Mouse (Mus musculus): Measurements from ENCODE around the gene Ogfod1.

The Ogfod1 gene

DNA sequence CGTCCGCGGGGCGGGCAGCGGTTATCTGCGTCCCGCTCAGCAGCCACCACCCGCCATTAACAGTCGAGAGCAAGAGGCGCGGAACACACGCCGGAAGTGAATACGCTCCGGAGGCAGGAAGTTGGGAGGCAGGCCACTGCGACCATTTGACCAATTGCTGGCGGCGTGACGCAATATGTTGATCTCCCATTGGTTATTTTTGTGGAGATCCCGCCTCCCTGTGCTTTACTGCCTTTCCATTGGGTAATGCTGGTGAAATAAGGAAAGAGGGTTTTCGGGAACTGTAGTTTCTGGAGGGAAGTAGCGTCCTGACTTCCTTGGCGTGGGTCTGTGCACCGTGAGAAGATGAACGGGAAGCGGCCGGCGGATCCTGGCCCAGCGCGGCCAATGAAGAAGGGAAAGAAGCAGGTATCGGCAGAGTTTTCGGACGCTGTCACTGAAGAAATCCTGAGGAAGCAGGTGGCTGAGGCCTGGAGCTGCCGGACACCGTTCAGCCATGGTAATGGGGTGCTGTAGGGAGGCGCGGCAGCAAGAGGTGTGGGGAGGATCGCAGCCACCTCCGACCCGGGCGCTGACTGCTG lies at the start of gene Ogfod1, which contains the start of gene Nudt21:
Ogfod1 (plus strand) TSS at position 255 of the 581 bp plus-strand sequence.
Nudt21 (minus strand) TSS at position 88 of the 581 bp plus-strand sequence.
- DNase-seq: peak; percentile 92

DNA sequence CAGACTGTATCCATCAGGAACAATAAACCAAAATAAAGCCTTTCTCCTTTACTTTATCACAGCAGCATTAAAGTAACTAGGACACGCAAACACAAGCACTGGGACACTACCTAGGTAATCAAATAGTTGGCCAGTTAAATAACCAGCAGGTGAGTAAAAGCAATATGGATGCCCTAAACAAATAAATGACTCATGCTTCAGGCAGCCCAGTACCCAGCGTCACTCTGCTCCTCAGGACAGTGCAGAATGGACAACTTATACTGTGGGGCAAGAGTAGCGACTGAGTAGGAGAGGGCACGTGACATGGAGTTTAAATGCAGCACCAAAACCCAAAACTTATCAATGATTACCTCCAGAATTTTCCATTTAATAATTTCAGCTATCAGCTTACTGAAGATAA lies 47.3 kb upstream of the Ogfod1 start:
- DNase-seq: no peak

DNA sequence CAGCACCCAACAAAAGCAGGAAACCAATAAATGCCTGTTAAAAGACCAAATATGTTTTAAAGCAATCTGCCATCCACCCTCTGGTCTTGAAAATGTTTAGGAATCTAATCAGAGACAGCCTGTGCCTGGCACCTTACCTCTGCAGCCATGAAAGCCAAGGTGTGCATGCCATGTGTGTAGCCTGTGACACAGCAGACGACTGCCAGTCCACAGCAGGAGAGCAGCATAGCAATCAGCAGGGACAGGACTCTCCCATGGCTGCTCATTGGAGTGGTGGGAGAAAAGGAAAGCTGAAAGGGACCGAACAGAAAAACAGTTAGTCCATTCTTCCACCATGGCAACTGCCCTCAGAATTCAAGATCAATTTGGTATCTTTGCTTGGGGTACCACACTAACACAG lies 38.0 kb upstream of the Ogfod1 start:
- no peak for DNase-seq

DNA sequence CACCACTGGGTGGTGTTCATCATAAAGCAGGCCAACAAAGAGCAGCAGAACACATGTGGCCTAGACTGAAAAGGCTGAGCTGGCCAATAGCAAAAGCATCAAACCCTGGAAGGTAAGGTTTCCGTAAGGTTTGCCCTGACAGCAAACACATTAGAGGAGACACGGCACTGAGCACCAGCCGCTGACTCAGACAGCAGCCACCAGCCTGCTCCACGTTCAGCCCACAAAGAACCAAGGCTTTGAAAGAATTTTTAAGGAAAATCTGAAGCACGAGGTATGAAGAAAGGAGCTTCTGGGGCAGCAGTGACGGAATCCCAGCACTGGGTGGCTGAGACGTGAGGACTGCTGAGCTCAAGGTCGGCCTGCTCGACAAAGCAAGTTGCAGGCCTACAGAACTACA lies 32.9 kb upstream of the Ogfod1 start:
- DNase-seq: no peak

DNA sequence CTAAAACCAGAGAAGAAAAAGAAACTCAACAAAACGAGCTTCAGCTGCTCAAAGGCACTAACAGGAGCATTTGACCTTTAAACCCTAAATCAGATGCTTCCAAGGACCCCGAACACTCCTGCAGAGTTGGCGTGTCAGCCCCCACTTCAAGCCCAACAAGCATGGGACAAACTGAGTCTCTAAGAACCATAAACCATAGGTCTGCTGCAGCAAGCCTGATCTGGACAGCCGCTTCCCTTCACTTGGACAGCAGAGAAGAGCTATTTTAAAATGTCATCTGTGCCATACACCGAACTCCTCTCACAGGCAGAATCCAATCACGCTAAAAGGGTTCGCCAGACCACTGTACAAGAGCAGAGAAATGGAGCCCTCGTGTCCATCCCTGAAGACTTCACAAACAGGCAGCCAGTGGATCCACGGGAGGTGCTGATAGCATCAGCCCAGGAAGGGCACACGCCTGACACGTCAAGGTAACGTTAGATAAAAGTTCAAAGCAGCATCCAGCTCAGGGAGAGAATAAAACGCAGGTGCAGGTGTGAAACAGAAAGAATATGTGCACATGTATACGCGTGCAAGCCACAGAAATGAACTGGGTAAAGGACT lies 27.7 kb upstream of the Ogfod1 start:
- DNase-seq: no peak

DNA sequence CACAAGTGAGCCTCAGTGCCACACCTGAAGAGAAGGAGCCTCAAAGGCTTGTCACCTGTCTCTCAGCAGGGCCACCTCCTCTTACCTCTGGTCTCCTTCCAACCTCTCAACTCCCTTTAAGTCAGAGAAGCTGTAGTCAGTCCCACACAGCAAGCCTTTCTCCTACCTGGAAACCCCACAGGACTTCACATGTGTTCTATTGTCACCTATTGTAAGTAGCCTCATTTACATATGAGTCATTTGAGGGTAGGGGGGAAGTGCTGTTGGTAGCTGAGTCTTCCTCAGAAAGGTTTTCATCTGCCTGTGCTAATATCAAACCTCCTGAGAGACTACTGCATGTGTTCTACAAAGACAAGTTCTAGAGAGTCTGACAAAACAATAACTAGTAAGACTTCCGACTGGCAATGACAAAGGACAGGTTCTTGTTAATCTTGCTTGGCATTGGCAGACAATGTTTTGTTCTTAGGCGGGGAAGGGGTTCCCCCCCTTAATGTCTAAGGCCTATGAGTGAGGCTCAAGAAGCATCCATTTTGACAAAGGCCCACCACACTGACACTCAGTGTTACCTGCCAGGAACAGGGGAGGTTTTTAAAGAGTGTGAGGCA lies 26.8 kb upstream of the Ogfod1 start:
- no peak for DNase-seq

DNA sequence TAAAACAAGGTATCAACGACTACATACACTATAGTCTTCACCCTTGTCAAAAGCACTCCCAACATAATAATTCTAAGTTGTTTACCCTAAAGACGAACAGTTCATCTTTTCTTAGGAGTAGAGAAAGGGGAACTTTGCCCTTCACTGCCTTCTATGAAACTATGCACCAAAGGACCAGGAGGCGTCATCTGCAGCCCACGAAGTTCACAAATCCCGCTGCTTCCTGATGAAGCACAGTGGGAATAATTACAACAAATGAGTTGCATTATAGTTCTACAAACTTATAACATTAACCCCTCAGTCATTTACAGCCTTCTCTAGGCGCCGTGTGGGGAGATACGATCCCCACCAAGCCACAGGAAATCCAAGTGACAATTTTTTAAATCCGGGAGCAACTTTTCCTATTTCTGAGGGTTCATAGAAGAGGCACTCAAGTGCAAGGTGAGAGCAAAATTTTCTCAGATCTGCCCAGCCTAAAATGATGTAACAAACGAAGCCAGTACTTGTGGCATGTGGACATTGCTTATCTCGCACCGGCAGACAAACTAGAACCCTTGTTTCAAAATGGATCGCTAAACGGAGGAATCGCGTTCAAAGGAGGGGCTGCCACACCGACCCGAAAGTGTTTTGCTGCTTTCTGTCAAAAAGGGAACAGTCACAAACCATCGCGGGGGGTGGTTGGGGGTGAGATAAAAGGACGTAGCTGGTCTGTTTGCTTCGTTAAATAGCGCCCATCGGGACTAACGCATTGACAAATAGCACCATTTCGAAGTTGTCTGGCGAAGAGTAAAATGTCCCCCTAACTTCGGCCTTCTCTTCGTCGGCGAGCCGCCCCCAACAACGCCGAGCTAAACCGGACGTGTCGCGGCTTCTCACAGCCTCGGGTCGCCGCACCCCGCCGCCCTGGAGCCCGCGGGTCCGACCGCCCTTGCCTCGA lies 25.7 kb upstream of the Ogfod1 start:
- DNase-seq: no peak

DNA sequence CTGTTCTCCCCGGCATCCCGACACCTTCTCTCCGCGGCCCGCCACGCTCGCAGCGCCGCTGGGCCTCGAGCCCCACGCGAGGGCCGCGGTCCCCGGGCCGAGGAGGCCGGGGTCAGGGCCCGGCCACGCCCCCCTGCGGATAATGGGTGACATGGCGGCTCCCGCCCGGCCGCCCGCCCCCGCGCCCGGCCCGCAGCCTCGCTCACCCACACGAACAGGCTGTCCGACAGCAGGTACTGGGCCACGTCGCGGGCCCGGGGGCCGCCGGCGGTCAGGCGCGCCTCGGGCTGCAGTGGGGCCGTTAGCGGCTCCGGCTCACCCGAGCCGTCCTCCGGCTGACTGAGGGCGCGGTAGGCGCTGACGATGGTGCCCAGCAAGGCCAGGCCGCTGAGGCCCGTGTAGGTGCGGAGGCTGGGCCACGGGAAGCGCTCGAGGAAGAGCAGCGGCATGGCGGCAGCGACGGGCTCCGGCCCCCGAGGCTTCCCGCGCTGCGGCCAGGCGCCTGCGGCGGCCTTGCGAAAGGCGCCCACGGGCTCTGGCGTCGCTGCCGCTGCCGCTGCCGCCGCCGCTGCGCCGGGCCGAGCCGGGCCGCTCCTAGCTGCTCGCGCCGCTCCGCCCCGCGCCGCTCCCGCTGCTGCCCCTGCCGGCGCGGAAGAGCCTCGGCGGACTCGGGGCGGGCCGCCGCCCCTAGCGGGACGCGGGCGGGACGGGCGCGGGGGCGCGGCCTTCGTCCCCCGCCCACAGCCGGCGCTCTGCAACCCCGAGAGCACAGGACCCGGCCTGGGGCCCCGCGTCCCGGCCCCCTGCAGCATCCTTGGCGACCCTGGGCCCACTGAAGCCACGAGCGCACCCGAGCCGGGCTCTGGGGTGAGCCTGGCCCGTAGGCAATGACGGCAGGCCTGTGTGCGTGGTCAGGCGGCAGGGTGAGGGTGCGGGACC lies 24.7 kb upstream of the Ogfod1 start, which contains the start of gene Amfr:
Amfr (minus strand) TSS at position 830 of the 939 bp plus-strand sequence.
- peak; percentile 62 for DNase-seq

DNA sequence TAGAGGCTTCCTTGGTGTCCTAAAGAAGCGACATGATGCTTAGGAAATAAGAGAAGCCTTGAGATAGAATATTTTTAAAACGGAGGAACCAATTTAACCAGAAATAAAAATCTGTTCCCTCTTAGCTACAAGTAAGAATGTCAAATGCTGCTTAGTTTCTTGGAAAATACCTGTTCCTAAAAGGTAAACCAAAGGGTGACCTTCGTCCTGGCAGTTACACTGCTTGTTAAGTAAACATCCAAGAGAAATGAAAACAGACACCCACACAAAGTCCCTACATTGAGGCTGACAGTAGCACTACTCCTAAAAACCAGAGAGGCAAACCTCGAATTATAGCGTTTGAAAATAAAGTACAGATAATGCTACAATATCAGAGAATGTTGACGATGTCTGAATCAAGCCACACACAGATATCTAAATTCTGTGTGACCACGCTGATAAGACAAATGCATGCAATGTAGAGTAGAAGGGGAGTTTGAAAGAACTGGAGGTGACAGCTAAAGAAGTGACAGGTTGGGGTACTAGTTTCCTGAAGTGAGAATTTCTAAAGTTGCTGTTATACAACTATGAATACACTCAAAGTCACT lies 23.9 kb upstream of the Ogfod1 start:
- DNase-seq: no peak

DNA sequence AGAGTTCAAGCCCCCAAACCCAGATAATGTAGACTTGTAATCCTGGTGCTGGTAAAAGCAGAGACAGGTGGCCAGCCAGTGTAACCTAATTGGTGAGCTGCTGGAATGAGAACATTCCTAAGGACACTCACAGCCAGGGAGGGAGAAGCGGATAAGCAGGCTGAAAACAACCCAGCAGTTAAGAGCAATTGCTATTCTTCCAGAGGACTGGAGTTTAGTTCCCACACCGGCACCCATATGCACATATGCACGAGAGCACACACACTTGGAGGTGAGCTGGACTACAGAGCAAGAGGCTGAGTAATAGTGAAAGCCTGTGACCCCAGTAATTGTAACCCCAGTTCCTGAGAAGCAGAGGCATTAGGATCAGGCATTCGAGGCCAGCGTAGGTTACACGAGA lies 13.1 kb upstream of the Ogfod1 start:
- DNase-seq: no peak

DNA sequence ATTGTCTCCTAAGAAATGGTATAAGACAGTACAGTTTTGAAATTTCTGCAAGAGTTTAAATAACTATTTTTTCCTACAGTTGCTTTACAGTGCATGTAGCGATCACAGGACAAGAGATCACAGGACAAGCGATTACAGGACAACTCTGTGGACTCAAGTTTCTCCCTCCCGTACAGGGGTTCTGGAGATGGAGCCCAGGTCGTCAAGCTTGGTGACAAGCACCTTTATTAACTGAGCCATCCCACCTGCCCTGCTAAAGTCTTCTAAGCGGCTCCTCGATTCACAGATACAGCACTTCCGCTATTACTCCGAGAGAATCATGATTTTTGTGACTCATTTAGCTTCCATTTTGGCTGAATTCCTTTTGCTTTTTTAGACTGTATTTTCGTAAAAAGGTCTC lies 7.3 kb upstream of the Ogfod1 start:
- DNase-seq: no peak

DNA sequence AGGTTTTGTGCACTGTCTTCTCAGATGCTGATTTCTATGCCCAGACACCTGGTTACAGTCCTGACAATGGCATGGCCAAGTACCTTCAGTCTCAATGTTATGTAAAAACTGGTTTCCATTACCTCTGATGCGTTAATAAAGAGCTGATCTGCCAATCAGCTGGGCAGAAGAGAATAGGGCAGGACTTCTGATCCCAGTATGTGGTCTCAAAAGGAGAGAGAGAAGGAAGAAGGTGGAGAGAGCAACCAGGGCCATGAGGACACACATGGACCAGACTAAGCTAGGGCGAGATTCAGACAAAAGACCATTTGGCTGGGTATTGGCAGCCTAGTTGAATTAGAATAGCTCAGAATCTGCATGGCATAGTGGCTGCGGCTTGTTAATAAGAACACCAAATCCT lies 3.4 kb upstream of the Ogfod1 start:
- no peak for DNase-seq

DNA sequence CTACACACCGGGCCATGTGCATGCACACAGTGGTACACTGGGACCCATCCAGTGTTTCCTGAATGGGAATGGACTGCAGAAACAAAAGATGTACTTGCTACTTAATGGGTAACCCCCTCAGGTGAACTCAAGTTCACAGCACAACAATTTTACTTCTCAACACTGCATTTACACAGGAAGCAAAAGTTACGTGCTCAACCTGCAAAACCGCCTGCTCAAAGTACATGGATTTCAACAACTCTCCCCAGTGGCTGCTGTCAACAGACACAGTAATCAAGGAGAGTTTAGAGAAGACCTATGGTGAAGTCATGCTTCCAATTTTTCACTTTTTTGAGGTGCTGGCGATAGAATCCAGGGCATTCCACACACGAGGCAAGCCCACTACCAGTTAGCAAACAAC lies 1.8 kb upstream of the Ogfod1 start:
- no peak for DNase-seq

DNA sequence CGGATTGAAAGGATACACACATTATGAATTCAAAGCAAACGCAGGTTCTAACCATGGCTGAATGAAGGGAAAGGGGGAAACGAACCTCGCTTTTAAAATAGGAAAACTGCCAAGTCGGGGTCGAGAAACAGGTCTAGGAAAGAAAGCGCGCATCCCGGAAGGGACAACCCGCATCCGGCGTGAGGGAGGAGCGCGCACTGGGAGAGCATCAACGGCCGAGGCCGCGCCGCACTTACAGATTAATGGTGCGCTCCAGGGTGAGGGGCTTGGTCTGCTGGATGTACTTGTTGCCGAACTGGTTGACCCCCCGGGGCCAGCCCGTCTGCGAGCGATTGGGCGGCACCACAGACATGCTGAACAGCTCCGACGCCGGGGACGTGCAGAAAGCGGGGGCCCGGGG lies 457 bp upstream of the Ogfod1 start:
- peak; percentile 57 for DNase-seq

DNA sequence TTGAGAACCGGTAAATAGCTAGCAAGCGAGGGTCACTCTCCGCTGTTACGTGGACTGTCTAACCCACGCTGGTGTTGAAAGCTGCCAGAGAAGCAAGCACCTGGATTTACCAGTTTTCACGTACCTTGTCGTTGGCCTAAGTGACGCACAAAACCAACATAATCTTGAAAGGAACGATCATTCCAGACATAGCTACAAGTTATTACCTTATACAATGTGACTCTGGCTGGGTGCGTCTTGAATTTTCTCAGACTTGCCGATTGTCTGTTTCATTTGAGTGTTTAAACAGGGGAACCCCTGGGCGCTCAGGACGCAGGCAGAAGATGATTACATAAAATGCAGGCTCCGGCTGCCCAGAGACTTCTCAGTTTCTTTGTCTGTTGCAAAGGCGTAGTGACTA lies 808 bp downstream of the Ogfod1 start:
- DNase-seq: no peak

DNA sequence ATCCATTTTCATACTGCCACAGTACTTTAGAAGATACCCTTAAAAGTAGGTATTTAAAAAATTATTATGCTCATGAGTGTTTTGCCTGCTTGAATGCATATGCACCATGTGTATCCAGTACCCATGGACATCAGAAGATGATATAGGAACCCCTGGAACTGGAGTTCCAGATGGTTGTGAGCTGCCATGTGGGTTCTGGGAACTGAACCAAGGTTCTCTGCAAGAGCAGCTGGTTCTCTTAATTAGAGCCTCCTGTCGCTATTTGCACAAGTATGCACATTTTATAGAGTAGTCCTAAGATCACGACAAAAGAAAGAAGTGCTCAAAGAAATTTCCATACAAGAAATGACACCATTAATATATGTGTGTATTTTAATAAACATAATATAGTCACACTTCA lies 10.8 kb downstream of the Ogfod1 start:
- DNase-seq: no peak

DNA sequence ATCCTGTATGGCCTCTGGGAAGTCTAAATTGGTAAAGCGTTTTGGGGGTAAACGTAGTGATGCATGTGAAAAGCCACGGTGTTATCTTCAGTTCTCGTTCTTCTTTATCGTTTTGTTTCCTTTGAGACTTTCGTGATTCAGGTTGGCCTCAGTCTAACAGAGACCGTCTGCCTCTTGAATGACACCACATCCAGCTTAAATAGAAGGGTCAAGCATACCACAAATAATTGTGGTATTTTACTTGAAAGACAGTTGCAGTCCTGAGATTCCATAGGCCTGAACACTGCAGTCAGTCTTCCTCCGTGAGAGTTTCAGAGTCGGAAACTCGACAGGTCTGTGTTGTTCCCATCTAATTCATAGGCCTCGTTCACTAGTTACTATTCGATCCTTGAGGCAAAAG lies 15.7 kb downstream of the Ogfod1 start:
- DNase-seq: no peak

DNA sequence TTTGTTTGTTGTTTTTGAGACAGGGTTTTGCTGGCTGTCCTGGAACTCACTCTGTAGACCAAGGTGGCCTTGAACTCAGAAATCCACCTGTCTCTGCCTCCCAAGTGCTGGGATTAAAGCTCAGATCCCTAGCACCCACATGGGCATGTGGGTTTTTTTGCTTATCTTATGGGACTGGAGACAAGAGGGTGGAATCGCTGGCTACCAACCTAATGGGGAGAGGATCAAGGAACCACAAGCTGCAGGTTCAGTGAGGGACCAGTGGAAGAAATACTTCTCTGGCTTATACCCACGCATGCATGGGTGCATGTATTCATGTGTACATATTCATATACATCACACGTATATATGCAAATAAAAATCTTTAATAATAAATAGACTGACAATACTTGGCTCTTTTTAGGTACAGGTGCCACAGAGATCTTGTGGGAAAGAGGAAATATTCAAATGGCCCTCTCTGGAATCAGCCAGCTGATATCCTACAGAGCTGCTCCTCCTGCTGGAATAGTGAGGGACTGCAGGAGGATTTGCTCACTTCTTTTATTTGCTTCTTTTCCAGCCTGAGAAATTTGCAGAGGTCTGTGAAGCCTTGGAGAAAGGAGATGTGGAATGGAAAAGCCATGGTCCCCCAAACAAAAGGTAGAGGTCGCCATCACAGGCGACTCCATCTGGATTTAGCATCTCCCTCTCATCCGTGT lies 20.3 kb downstream of the Ogfod1 start:
- DNase-seq: peak; percentile 32

DNA sequence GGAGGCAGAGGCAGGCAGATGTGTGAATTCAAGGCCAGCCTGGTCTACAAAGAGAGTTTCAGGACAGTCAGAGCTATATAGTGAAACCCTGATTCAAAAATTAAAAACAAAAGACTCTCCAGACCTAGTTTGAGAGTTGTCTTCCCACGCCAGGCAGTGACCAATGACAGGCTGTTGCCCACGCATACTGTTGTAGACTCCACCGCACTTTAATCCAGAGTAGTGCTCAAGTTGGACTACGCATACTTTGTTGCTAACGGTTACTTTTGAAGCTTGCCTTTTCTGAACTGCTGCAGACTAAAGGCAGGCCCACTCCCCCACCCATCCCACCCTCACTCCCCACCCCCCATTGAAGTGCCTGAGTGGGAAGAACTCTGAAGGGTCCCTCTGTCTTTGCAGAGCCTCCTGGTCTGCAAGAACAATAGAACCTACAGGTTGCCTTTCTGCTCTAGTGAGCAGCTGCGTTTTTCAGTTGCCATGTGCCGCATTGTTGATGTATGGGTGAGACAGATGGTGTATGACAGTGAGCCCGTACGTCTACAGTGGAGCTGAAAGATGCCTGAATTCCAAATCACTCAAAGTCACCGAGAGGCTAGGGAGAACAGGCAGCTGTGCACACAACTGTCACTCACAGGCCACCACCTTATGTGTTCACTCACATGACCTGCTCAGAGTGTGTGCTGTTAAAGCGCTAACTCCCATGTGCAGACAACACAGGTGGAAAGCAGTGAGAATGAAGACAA lies 29.3 kb downstream of the Ogfod1 start:
- DNase-seq: no peak

DNA sequence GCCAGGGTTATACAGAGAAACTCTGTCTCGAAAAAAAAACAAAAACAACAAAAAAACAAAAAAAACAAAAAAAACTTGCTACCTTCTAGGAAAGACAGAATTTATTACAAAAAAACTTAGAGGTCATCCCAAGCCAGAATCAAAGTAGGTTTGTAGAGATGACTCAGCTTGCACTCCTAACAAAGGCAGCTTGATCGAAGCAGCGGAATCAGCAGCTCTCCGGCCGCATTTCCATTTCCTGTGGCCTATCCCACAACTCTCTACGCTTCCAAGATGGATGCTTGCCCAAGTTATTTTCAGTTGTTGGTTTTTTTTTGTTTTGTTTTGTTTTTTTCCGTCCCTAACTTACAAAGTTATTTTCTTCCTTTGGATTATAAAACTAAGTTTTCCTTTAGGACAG lies 31.8 kb downstream of the Ogfod1 start:
- no peak for DNase-seq

All from cerebellum, adult 11 months (tissue).